Mouse (Mus musculus): ENCODE data around the gene Slc6a3. TPM values are rescaled to one million over a fixed set of nuclear protein-coding genes. Genes with fewer than 3 reads are reported as not detected.

The Slc6a3 gene
- polyA plus RNA-seq, 1 experiment from 2014 or later, result 0.56 TPM

DNA sequence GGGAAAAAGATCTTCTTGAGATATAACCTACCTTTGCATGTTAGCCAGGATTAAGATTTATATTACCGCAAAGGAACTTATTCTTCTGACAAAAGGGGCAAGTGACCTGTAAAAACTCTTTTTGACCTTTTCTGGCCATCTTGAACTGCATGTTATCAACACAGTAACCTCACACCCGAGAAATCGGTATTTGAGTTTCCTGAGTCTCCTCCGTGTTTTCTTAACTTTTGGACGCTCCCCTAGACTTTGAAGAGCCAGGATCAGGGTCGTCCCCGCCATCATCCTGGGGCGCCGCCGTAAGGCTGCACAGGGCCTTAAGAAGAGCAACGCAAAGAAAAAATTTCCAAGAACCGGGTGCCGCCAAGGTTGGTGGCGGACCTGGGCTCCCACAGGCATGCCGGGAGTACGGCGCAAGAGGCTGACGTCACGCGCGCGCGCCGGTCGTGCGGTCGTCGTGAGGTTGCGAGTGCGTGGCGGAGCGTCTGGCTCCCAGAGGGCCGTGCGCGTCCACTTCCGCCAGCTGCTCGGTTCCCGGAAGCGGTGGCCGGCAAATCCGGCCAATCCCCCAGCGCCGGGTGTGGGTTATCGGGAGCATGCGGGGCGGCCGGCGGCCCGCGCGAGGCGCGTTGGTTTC, 67.1 kb downstream of the Slc6a3 start, which contains the start of gene Clptm1l:
TSS of gene Clptm1l (plus strand) at position 485 of the 634 bp plus-strand sequence.
- ATAC-seq, result peak; percentile 99
- WGBS, result under 1% methylated on average over 51 of the region's 53 CpGs
- H3K4me3 ChIP-seq (ENCODE audit: low read length), result peak within 1 kb of the TSS; percentile 80

GRCm38 (mm10) chr13:73604156-73604957, 67.8 kb downstream of the Slc6a3 start:
- Histone ChIP-seq H3K27ac (ENCODE audit: low read depth, low read length) (peak overlapping the region; percentile 75), H3K4me3 (ENCODE audit: low read length) (peak overlapping the region; percentile 80), H3K4me1 (ENCODE audit: control insufficient read depth, insufficient read depth, low read depth, low read length) (peaks cover 17% of the 10 kb centered on the region), H3K27me3 (replicated peaks; ENCODE audit: control insufficient read depth, insufficient read depth, low read length) (no peaks in the 10 kb centered on the region), H3K4me2 (ENCODE audit: low read length) (peak overlapping the region; percentile 83), H3K9me3 (ENCODE audit: control insufficient read depth, low read length) (no peaks in the 10 kb centered on the region), H3K9ac (ENCODE audit: low read depth, low read length) (peak overlapping the region; percentile 86), H3K36me3 (ENCODE audit: control insufficient read depth, insufficient read depth, low read length) (peaks cover 24% of the 10 kb centered on the region)
- WGBS, result 4% methylated on average over 39 of the region's 39 CpGs
- ATAC-seq, result peak; percentile 88

More for the DNA sequence above, 67.1 kb downstream of the Slc6a3 start, which contains the start of gene Clptm1l:
- Histone ChIP-seq H3K4me1 (ENCODE audit: control insufficient read depth, insufficient read depth, low read depth, low read length) (peaks cover 17% of the 10 kb centered on the region), H3K9me3 (ENCODE audit: control insufficient read depth, low read length) (no peaks in the 10 kb centered on the region), H3K9ac (ENCODE audit: low read depth, low read length) (peak within 1 kb of the TSS; percentile 86), H3K36me3 (ENCODE audit: control insufficient read depth, insufficient read depth, low read length) (peaks cover 17% of the 10 kb centered on the region), H3K4me2 (ENCODE audit: low read length) (peak within 1 kb of the TSS; percentile 83), H3K27ac (ENCODE audit: low read depth, low read length) (peak within 1 kb of the TSS; percentile 85), H3K27me3 (replicated peaks; ENCODE audit: control insufficient read depth, insufficient read depth, low read length) (no peaks in the 10 kb centered on the region)

- 94% methylated on average over 5 of the region's 5 CpGs for WGBS
- H3K4me2 ChIP-seq (ENCODE audit: low read length), result no peak overlapping the region
- ATAC-seq, result no peak
- H3K27me3 ChIP-seq (replicated peaks; ENCODE audit: control insufficient read depth, insufficient read depth, low read length), result no peaks in the 10 kb centered on the region
- H3K27ac ChIP-seq (ENCODE audit: low read depth, low read length), result no peak overlapping the region
- no peaks in the 10 kb centered on the region for H3K9me3 ChIP-seq (ENCODE audit: control insufficient read depth, low read length)
- no peaks in the 10 kb centered on the region for H3K4me1 ChIP-seq (ENCODE audit: control insufficient read depth, insufficient read depth, low read depth, low read length)
- no peak overlapping the region for H3K4me3 ChIP-seq (ENCODE audit: low read length)
- peaks cover 54% of the 10 kb centered on the region for H3K36me3 ChIP-seq (ENCODE audit: control insufficient read depth, insufficient read depth, low read length)
- H3K9ac ChIP-seq (ENCODE audit: low read depth, low read length), result no peak overlapping the region
Observed at GRCm38 (mm10) chr13:73618406-73618805, 81.9 kb downstream of the Slc6a3 start.

DNA sequence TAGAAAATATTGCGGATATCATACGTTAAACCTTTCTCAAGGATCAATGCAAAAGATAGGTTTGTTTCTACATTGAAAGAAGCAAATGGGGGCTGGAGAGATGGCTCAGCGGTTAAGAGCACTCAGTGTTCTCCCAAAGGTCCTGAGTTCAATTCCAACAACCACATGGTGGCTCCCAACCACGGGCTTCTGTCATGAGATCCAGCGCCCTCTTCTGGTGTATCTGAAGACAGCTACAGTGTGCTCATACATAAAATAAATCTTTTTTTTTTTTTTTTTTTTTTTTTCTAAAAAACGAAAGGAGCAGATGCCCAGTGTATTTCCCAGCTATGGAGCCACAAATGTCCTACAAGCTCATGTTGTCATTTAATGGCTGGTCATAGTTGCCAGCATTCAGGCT, 84.1 kb downstream of the Slc6a3 start:
- Histone ChIP-seq H3K4me1 (ENCODE audit: control insufficient read depth, insufficient read depth, low read depth, low read length) (no peaks in the 10 kb centered on the region), H3K4me3 (ENCODE audit: low read length) (no peak overlapping the region), H3K4me2 (ENCODE audit: low read length) (no peak overlapping the region), H3K9me3 (ENCODE audit: control insufficient read depth, low read length) (no peaks in the 10 kb centered on the region), H3K27ac (ENCODE audit: low read depth, low read length) (no peak overlapping the region), H3K27me3 (replicated peaks; ENCODE audit: control insufficient read depth, insufficient read depth, low read length) (no peaks in the 10 kb centered on the region), H3K9ac (ENCODE audit: low read depth, low read length) (no peak overlapping the region), H3K36me3 (ENCODE audit: control insufficient read depth, insufficient read depth, low read length) (peaks cover 37% of the 10 kb centered on the region)
- ATAC-seq, result no peak
- WGBS, result 71% methylated on average over 6 of the region's 6 CpGs

GRCm38 (mm10) chr13:73626410-73626744, 89.8 kb downstream of the Slc6a3 start:
- H3K4me2 ChIP-seq (ENCODE audit: low read length), result peak overlapping the region; percentile 98
- H3K4me3 ChIP-seq (ENCODE audit: low read length), result peak overlapping the region; percentile 57
- no peaks in the 10 kb centered on the region for H3K9me3 ChIP-seq (ENCODE audit: control insufficient read depth, low read length)
- H3K9ac ChIP-seq (ENCODE audit: low read depth, low read length), result peak overlapping the region; percentile 78
- ATAC-seq, result no peak
- WGBS, result 45% methylated on average over 6 of the region's 6 CpGs
- H3K4me1 ChIP-seq (ENCODE audit: control insufficient read depth, insufficient read depth, low read depth, low read length), result peaks cover 26% of the 10 kb centered on the region
- H3K36me3 ChIP-seq (ENCODE audit: control insufficient read depth, insufficient read depth, low read length), result no peaks in the 10 kb centered on the region
- 0 out of 2 replicates have a peak overlapping the region, but pooled peaks have one; percentile 3 for H3K27ac ChIP-seq (ENCODE audit: low read depth, low read length)
- H3K27me3 ChIP-seq (replicated peaks; ENCODE audit: control insufficient read depth, insufficient read depth, low read length), result no peaks in the 10 kb centered on the region

DNA sequence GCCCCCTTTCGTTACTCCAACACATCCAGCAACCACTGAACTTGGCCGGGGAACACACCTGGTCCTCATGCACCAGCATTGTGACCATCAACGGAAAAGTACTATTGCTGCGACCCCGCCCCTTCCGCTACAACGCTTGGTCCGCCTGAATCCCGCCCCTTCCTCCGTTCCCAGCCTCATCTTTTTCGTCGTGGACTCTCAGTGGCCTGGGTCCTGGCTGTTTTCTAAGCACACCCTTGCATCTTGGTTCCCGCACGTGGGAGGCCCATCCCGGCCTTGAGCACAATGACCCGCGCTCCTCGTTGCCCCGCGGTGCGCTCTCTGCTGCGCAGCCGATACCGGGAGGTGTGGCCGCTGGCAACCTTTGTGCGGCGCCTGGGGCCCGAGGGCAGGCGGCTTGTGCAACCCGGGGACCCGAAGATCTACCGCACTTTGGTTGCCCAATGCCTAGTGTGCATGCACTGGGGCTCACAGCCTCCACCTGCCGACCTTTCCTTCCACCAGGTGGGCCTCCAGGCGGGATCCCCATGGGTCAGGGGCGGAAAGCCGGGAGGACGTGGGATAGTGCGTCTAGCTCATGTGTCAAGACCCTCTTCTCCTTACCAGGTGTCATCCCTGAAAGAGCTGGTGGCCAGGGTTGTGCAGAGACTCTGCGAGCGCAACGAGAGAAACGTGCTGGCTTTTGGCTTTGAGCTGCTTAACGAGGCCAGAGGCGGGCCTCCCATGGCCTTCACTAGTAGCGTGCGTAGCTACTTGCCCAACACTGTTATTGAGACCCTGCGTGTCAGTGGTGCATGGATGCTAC, 90.4 kb downstream of the Slc6a3 start, which contains the start of gene Tert:
TSS of gene Tert (plus strand) at position 167 of the 805 bp plus-strand sequence.
- WGBS, result 9% methylated on average over 47 of the region's 47 CpGs
- no peaks in the 10 kb centered on the region for H3K27me3 ChIP-seq (replicated peaks; ENCODE audit: control insufficient read depth, insufficient read depth, low read length)
- H3K36me3 ChIP-seq (ENCODE audit: control insufficient read depth, insufficient read depth, low read length), result no peaks in the 10 kb centered on the region
- 0 out of 2 replicates have a peak within 1 kb of the TSS, but pooled peaks have one; percentile 3 for H3K27ac ChIP-seq (ENCODE audit: low read depth, low read length)
- peak; percentile 89 for ATAC-seq
- peaks cover 26% of the 10 kb centered on the region for H3K4me1 ChIP-seq (ENCODE audit: control insufficient read depth, insufficient read depth, low read depth, low read length)
- peak within 1 kb of the TSS; percentile 78 for H3K9ac ChIP-seq (ENCODE audit: low read depth, low read length)
- H3K4me2 ChIP-seq (ENCODE audit: low read length), result peak within 1 kb of the TSS; percentile 98
- H3K9me3 ChIP-seq (ENCODE audit: control insufficient read depth, low read length), result no peaks in the 10 kb centered on the region
- peak within 1 kb of the TSS; percentile 57 for H3K4me3 ChIP-seq (ENCODE audit: low read length)

Other genes starting within 250 kb of the Slc6a3 start
- 72.4 and 80.5 TPM in 2 replicates for gene Mrpl36, start 208.2 kb upstream of the Slc6a3 start, polyA plus RNA-seq (2015; fragmentation: Nextera tagmentation; extraction: Ambion mirVana)
- gene Ndufs6, start 208.2 kb upstream of the Slc6a3 start, polyA plus RNA-seq (2015; fragmentation: Nextera tagmentation; extraction: Ambion mirVana), result 415 and 483 TPM in 2 replicates
- 71.6 and 72.9 TPM in 2 replicates for gene Lpcat1, start 69.5 kb upstream of the Slc6a3 start, polyA plus RNA-seq (2015; fragmentation: Nextera tagmentation; extraction: Ambion mirVana)
- gene Clptm1l, start 67.3 kb downstream of the Slc6a3 start, polyA plus RNA-seq (2015; fragmentation: Nextera tagmentation; extraction: Ambion mirVana), result 133 and 138 TPM in 2 replicates
- gene Tert, start 90.2 kb downstream of the Slc6a3 start, polyA plus RNA-seq (2015; fragmentation: Nextera tagmentation; extraction: Ambion mirVana), result 5.6 and 6.1 TPM in 2 replicates
- not detected in 2 replicates for gene Slc6a18, start 141.3 kb downstream of the Slc6a3 start, polyA plus RNA-seq (2015; fragmentation: Nextera tagmentation; extraction: Ambion mirVana)
- 0.21 and 0.50 TPM in 2 replicates for gene Slc6a19, start 168.1 kb downstream of the Slc6a3 start, polyA plus RNA-seq (2015; fragmentation: Nextera tagmentation; extraction: Ambion mirVana)
- gene Slc12a7, start 196.3 kb downstream of the Slc6a3 start, polyA plus RNA-seq (2015; fragmentation: Nextera tagmentation; extraction: Ambion mirVana), result 7.7 and 10.2 TPM in 2 replicates